Mouse (Mus musculus) midbrain, embryonic 13.5 days (tissue): ENCODE results near the gene Dlg5. TPM values are rescaled to one million over a fixed set of nuclear protein-coding genes. Genes with fewer than 3 reads are reported as not detected.

ENCODE experiments used
- ATAC-seq: fragments of 200-750 bp; cut with Nextera tagmentation; 2 replicates; pipeline ENCODE4 v1.8.0; 2017; ENCODE audit warnings: mild to moderate bottlenecking, moderate TSS enrichment, moderate library complexity
- H3K27ac ChIP-seq: fragments of 300-500 bp; sonication (generic); 2 replicates; pipeline ENCODE4 v1.5.1; 2015; ENCODE audit warnings: inconsistent platforms, mild to moderate bottlenecking, moderate library complexity
- H3K27me3 ChIP-seq: fragments of 300-500 bp; sonication (generic); 2 replicates; pipeline ENCODE4 v1.6.1; 2015; ENCODE audit warnings: mild to moderate bottlenecking, inconsistent platforms
- H3K36me3 ChIP-seq: fragments of 300-500 bp; sonication (generic); 2 replicates; pipeline ENCODE4 v1.6.1; 2015; ENCODE audit warnings: mild to moderate bottlenecking, inconsistent platforms
- H3K4me1 ChIP-seq: fragments of 300-500 bp; sonication (generic); replicated peaks from 2 replicates; pipeline ENCODE4 v1.6.1; 2015; ENCODE audit warnings: inconsistent platforms
- H3K4me2 ChIP-seq: fragments of 300-500 bp; sonication (generic); replicated peaks from 2 replicates; pipeline ENCODE4 v1.6.1; 2015; ENCODE audit warnings: moderate library complexity, mild to moderate bottlenecking, inconsistent platforms
- H3K4me3 ChIP-seq: fragments of 300-500 bp; sonication (generic); replicated peaks from 2 replicates; pipeline ENCODE4 v1.5.1; 2015; ENCODE audit warnings: mild to moderate bottlenecking, inconsistent platforms
- H3K9ac ChIP-seq: fragments of 300-500 bp; sonication (generic); replicated peaks from 2 replicates; pipeline ENCODE4 v1.6.1; 2015; ENCODE audit warnings: mild to moderate bottlenecking, inconsistent platforms
- H3K9me3 ChIP-seq: fragments of 300-500 bp; sonication (generic); 2 replicates; pipeline ENCODE4 v1.6.1; 2016; ENCODE audit warnings: mild to moderate bottlenecking, inconsistent platforms
- WGBS: fragments of 180-500 bp; shearing (Covaris S2); methylation state at CpG from one replicate; pipeline ENCODE4 v1.1.7; 2015; 5-methylcytosine and 5-hydroxymethylcytosine counted together
- polyA plus RNA-seq: library from polyadenylated mRNA; unstranded; fragments of >200 nt; fragmentation: Nextera tagmentation; extraction: Ambion mirVana; gene quantifications from 2 replicates; pipeline ENCODE4 v1.2.1, GENCODE M21; 2015

The Dlg5 gene
- polyA plus RNA-seq, 1 experiment from 2014 or later: 19.4 TPM

- H3K4me1 ChIP-seq: peaks cover 12% of the 10 kb centered on the region
- no peaks in the 10 kb centered on the region for H3K27me3 ChIP-seq
- no peak overlapping the region for H3K4me3 ChIP-seq
- no peak overlapping the region for H3K4me2 ChIP-seq
- no peak overlapping the region for H3K9ac ChIP-seq
- H3K27ac ChIP-seq: no peak overlapping the region
- H3K36me3 ChIP-seq: no peaks in the 10 kb centered on the region
- no peaks in the 10 kb centered on the region for H3K9me3 ChIP-seq
- no peak for ATAC-seq
- 80% methylated on average over 3 of the region's 3 CpGs for WGBS
Measured at GRCm38 (mm10) chr14:24182955-24183354, 62.8 kb downstream of the Dlg5 start.

- H3K27ac ChIP-seq: peak overlapping the region; percentile 61
- peaks cover 16% of the 10 kb centered on the region for H3K4me1 ChIP-seq
- H3K36me3 ChIP-seq: peaks cover 2% of the 10 kb centered on the region; the same call in 1 of the 2 replicates
- no peaks in the 10 kb centered on the region for H3K9me3 ChIP-seq
- no peak overlapping the region for H3K4me2 ChIP-seq
- peak overlapping the region; percentile 55; the same call in 1 of the 2 replicates for H3K9ac ChIP-seq
- H3K4me3 ChIP-seq: no peak overlapping the region
- peak; percentile 81 for ATAC-seq
- H3K27me3 ChIP-seq: no peaks in the 10 kb centered on the region
- WGBS: 27% methylated on average over 10 of the region's 10 CpGs
Measured at GRCm38 (mm10) chr14:24181811-24182506, 63.8 kb downstream of the Dlg5 start.

GRCm38 (mm10) chr14:24179466-24179991 is 66.2 kb downstream of the Dlg5 start:
- no peak for ATAC-seq
- H3K9ac ChIP-seq: no peak overlapping the region
- H3K4me3 ChIP-seq: no peak overlapping the region
- H3K36me3 ChIP-seq: peaks cover 25% of the 10 kb centered on the region
- WGBS: 90% methylated on average over 6 of the region's 6 CpGs
- H3K9me3 ChIP-seq: no peaks in the 10 kb centered on the region
- peaks cover 9% of the 10 kb centered on the region for H3K4me1 ChIP-seq
- no peak overlapping the region for H3K4me2 ChIP-seq
- H3K27me3 ChIP-seq: no peaks in the 10 kb centered on the region
- H3K27ac ChIP-seq: no peak overlapping the region

DNA sequence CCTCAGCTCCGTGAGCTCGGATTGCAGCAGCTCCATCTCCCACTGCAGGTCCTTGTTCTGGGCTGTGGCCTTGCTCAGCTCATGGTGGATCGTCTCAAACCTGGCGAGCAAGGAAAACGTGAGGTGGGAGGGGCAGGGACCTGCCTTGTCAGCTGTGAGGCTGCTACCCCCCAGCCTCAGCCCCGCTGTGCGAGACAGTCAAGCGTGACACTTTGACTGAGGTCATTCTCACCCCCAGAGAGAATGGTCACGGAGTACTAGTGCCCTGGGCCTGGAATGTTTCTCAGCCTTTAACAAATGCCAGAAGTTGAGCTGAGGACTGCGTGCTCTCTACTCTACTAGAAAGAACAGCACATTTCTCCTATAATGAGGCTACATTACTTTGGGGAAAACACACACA is 69.1 kb downstream of the Dlg5 start:
- no peak overlapping the region for H3K4me2 ChIP-seq
- WGBS: 60% methylated on average over 10 of the region's 10 CpGs
- H3K9ac ChIP-seq: no peak overlapping the region
- 0 out of 2 replicates have a peak, but pooled peaks cover 6% of the 10 kb centered on the region for H3K4me1 ChIP-seq
- H3K27ac ChIP-seq: no peak overlapping the region
- H3K4me3 ChIP-seq: no peak overlapping the region
- H3K27me3 ChIP-seq: no peaks in the 10 kb centered on the region
- peaks cover 49% of the 10 kb centered on the region for H3K36me3 ChIP-seq
- ATAC-seq: no peak
- no peaks in the 10 kb centered on the region for H3K9me3 ChIP-seq

GRCm38 (mm10) chr14:24173326-24173725 is 72.4 kb downstream of the Dlg5 start:
- 56% methylated on average over 6 of the region's 6 CpGs for WGBS
- Histone ChIP-seq H3K9ac (no peak overlapping the region), H3K9me3 (no peaks in the 10 kb centered on the region), H3K27me3 (no peaks in the 10 kb centered on the region), H3K4me1 (0 out of 2 replicates have a peak, but pooled peaks cover 6% of the 10 kb centered on the region), H3K4me3 (no peak overlapping the region), H3K27ac (no peak overlapping the region), H3K36me3 (peaks cover 81% of the 10 kb centered on the region), H3K4me2 (no peak overlapping the region)
- no peak for ATAC-seq

- H3K4me3 ChIP-seq: no peak overlapping the region
- H3K36me3 ChIP-seq: peaks cover 90% of the 10 kb centered on the region
- H3K4me2 ChIP-seq: no peak overlapping the region
- no peaks in the 10 kb centered on the region for H3K9me3 ChIP-seq
- ATAC-seq: no peak
- no peak overlapping the region for H3K9ac ChIP-seq
- 80% methylated on average over 13 of the region's 13 CpGs for WGBS
- H3K27ac ChIP-seq: no peak overlapping the region
- H3K27me3 ChIP-seq: no peaks in the 10 kb centered on the region
- 0 out of 2 replicates have a peak, but pooled peaks cover 2% of the 10 kb centered on the region for H3K4me1 ChIP-seq
Measured at GRCm38 (mm10) chr14:24171639-24172311, 73.9 kb downstream of the Dlg5 start.

DNA sequence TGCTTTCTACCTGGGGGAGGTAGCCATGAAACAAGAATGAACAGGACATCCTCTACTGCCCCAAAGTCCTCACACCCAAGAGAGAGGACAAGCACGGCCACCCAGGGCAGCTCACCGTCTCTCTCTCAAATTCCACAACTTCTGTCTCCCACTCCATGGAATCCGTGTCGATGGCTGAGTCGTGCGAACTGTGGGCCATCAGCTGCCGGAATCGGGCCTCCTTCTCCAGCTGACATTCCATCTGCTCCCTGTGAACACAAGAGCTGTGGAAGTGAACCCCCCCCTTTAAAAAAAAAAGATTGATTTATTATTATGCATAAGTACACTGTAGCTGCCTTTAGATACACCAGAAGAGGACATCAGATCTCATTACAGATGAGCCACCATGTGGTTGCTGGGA is 79.7 kb downstream of the Dlg5 start:
- Histone ChIP-seq H3K4me2 (no peak overlapping the region), H3K27me3 (no peaks in the 10 kb centered on the region), H3K9ac (no peak overlapping the region), H3K9me3 (no peaks in the 10 kb centered on the region), H3K27ac (no peak overlapping the region), H3K4me3 (no peak overlapping the region), H3K4me1 (no peaks in the 10 kb centered on the region), H3K36me3 (peaks cover 86% of the 10 kb centered on the region)
- 98% methylated on average over 8 of the region's 8 CpGs for WGBS
- no peak for ATAC-seq

GRCm38 (mm10) chr14:24164721-24165367 is 80.9 kb downstream of the Dlg5 start:
- Histone ChIP-seq H3K4me2 (no peak overlapping the region), H3K9me3 (no peaks in the 10 kb centered on the region), H3K4me3 (no peak overlapping the region), H3K27ac (no peak overlapping the region), H3K4me1 (no peaks in the 10 kb centered on the region), H3K36me3 (peaks cover 84% of the 10 kb centered on the region), H3K27me3 (no peaks in the 10 kb centered on the region), H3K9ac (no peak overlapping the region)
- ATAC-seq: no peak
- 94% methylated on average over 8 of the region's 8 CpGs for WGBS

DNA sequence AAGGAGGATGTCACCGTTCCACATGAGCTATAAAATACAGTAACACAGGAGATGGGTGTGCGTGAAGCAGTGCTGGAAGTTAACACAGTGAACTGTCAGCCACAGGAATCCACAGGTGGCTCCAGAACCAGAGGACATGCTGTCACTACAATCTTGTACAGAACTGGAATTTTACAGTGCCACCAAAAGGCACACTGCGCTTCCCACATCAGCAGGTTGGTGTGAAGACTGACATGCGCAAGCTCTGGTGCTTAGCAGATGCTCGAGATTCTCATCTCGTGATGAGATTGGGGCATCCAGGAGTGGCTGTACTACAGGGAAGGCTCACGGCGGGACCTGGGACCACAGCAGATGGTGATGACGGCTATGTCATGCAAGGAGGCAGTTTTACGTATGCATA is 82.9 kb downstream of the Dlg5 start:
- Histone ChIP-seq H3K4me2 (no peak overlapping the region), H3K4me3 (no peak overlapping the region), H3K9me3 (no peaks in the 10 kb centered on the region), H3K27ac (no peak overlapping the region), H3K27me3 (no peaks in the 10 kb centered on the region), H3K36me3 (peaks cover 76% of the 10 kb centered on the region), H3K4me1 (no peaks in the 10 kb centered on the region), H3K9ac (no peak overlapping the region)
- no peak for ATAC-seq
- WGBS: 93% methylated on average over 10 of the region's 10 CpGs

DNA sequence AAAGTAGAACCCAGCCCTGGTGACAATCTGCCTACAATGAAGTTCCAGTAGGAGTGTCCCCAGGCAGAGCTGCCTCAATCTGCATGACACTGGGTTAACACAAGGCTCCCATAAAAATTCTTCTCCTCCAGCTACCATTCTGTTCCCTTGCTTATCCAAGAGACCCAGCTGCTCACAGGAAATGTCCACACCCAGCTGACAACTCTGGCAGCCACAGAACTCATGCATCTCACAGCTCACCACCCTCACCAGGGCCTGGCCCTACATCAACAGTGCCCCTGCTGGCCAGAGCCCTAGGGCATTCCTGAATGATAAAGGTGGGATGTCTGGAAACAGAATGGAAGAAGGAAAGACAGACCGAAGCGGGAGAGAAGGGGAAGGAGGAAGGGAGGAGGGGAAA is 96.8 kb downstream of the Dlg5 start:
- H3K4me1 ChIP-seq: peaks cover 14% of the 10 kb centered on the region
- peaks cover 89% of the 10 kb centered on the region for H3K36me3 ChIP-seq
- H3K27me3 ChIP-seq: no peaks in the 10 kb centered on the region
- no peak overlapping the region for H3K4me3 ChIP-seq
- H3K4me2 ChIP-seq: no peak overlapping the region
- no peak overlapping the region for H3K27ac ChIP-seq
- ATAC-seq: no peak
- 91% methylated on average over 2 of the region's 2 CpGs for WGBS
- no peak overlapping the region for H3K9ac ChIP-seq
- H3K9me3 ChIP-seq: no peaks in the 10 kb centered on the region

GRCm38 (mm10) chr14:24144821-24145220 is 100.9 kb downstream of the Dlg5 start:
- WGBS: 44% methylated on average over 3 of the region's 3 CpGs
- no peak overlapping the region for H3K4me3 ChIP-seq
- ATAC-seq: no peak; the same call in 1 of the 2 replicates
- peaks cover 15% of the 10 kb centered on the region for H3K4me1 ChIP-seq
- peak overlapping the region; percentile 59 for H3K27ac ChIP-seq
- H3K4me2 ChIP-seq: no peak overlapping the region
- H3K9me3 ChIP-seq: no peaks in the 10 kb centered on the region
- H3K36me3 ChIP-seq: peaks cover 76% of the 10 kb centered on the region
- H3K9ac ChIP-seq: no peak overlapping the region
- no peaks in the 10 kb centered on the region for H3K27me3 ChIP-seq

DNA sequence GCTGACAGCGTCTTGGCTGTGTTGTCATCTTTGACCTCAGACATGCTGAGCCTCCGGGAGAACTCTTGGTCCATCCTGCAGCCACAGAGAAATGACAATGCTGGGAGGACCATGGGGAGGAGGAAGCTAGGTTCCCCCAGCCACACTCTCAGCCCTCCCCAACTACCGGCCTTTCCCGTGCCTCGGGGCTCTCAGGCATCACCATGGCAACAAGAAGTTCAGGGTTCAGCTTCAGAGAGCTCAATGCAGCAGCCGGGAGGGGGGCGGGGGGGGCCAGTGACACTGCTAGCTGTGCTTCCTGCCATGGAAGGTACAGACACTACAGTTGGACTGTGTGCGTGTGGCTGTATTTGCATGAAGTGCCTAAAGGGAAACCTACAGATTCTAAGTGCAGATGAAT is 101.3 kb downstream of the Dlg5 start:
- WGBS: 13% methylated on average over 8 of the region's 8 CpGs
- Histone ChIP-seq H3K36me3 (peaks cover 76% of the 10 kb centered on the region), H3K4me1 (peaks cover 15% of the 10 kb centered on the region), H3K27me3 (no peaks in the 10 kb centered on the region), H3K4me3 (no peak overlapping the region), H3K27ac (peak overlapping the region; percentile 59), H3K9ac (no peak overlapping the region), H3K4me2 (no peak overlapping the region), H3K9me3 (no peaks in the 10 kb centered on the region)
- ATAC-seq: 0 out of 2 replicates have a peak, but pooled peaks have one; percentile 68
